Mouse (Mus musculus) megakaryocyte, adult 5-6 weeks (primary cell): ENCODE data around the gene Tmem144. TPM values are rescaled to one million over a fixed set of nuclear protein-coding genes. Genes with fewer than 3 reads are reported as not detected.
"Not testable (repeated sequence)": the region's sequence is repeated elsewhere in the genome, so short reads cannot be mapped to it uniquely, and the experiment has no call there.

Experiments
- ATAC-seq: 2 replicates; pipeline ENCODE4 v1.8.0; 2016; ENCODE audit warnings: mild to moderate bottlenecking, inconsistent platforms; ENCODE audit not compliant: poor library complexity, severe bottlenecking
- total RNA-seq, 2 experiments: library from RNA; stranded (forward) in 1 of 2; stranded (reverse) in 1 of 2; fragments of 153-499, 151-499 nt in 1 of 2; fragments of 221-1000, 200-1000 nt in 1 of 2; gene quantifications; 2 replicates each; pipeline versions ENCODE4 v1.2.3 to v1.2.4; 2015 to 2017

The Tmem144 gene
- total RNA-seq, 2 experiments from 2014 or later = 1.2 to 2.7 TPM

GRCm38 (mm10) chr3:79812042-79812441 is 40.5 kb downstream of the Tmem144 start:
- ATAC-seq = no peak

DNA sequence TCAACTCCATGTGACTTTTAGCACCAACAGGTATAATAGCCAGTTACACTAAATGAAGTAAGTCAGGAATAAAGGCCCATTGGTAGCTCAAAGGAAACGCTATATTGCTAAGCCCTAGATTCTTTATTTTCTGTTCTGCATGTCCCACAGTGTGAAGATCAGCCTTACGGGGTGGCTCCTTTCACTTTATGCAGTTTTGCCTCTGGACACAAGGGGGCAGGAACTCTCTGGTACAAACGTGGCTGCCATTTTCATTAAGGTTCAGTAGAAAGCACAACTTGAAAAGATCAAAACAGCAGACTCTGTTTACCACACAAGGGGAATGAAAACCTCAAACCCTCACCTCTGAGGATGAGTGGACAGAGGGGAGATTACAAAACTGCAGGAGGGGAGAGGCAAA is 40.9 kb downstream of the Tmem144 start:
- ATAC-seq = no peak

DNA sequence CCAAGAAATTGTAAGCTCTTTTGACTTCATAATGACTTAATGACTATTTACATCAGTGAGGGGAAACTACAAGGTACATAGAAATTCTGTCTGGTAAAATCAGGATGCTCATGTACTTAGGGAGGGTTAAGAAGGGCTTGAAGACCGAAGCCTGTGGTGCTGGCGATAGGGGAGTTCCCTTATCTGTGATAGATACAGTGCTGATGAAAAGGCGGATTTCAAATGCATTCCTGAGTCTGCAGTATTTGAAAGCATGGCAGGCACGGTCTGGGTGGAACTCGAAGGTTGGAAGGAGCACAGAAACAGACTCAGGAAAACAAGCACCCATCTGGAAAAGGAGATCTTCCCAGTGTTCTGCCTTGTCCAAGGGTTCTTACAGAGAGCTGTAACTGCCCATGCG is 42.0 kb downstream of the Tmem144 start:
- ATAC-seq = no peak

DNA sequence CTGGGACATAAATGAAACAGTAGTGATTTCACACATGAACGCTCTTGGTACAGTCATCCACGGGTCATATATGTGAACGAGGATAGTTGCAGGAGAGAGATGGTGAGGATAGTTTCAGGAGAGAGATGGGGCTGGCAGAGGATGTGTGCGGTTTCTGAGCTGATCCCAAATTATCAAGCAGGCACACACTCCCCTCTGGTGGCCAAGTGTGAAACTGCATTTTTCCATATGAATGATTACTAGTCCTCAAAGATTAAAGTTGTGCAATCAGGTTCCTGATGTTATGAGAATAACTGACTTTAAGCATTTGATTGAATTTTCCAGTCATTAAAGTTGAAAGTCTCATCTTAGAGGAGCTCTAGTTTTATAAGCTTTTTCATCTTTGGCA is 43.4 kb downstream of the Tmem144 start:
- peak; percentile 89 for ATAC-seq

DNA sequence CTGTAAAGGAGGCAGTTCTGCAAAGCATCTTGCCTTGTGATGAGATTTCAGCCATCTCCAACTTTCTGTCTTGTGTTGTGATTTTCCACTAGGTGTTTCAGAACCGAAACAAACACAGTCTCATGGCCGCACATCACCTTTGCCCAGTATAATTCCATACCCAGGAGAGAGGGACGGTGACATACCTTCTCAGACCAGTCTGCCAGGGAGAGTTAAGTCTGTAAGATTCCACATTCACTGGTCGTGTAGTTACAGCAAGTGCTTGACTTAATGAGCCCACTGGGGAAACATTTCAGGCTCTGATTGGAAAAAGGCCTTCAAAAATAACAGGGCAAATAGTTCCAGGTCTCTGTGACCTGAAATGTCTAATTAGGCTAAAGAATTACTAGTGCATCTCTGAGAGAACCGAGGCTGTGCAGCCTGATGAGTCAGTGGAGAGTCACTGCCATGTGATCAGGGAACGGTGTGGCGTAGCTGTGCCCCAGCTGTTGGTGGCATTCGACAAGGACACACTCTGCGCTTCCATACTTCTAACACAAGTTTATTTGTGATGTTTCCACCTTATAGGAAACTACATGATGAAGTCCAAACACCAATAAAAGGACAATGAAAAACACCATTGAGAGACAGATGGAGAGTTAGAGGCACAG is 43.9 kb downstream of the Tmem144 start:
- 0 out of 2 replicates have a peak, but pooled peaks have one; percentile 46 for ATAC-seq

- not testable (repeated sequence) for ATAC-seq
Measured at GRCm38 (mm10) chr3:79800761-79801160, 51.8 kb downstream of the Tmem144 start.

- ATAC-seq = no peak
Measured at GRCm38 (mm10) chr3:79792307-79792706, 60.3 kb downstream of the Tmem144 start.

GRCm38 (mm10) chr3:79790324-79790723 is 62.2 kb downstream of the Tmem144 start:
- ATAC-seq = no peak

DNA sequence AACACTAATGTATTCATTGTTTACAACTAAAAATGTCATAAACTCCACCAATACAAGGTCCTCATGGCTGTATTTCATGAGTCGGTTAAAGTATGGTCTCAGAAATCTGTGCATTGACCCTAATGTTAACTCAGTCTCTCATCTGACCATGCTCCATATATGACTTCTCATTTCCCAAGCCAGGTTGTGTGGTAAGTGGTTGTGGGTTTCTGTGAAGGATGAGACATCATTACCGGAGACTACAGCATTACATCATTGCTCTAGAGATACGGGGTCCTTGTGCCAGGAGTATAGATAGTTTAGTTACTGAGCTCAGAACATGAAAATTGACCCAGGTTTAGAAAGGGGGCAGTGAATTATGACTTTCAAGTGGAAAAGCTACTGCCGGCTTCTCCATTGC is 63.0 kb downstream of the Tmem144 start:
- ATAC-seq = peak; percentile 66

GRCm38 (mm10) chr3:79788959-79789358 is 63.6 kb downstream of the Tmem144 start:
- peak; percentile 91 for ATAC-seq

- ATAC-seq = no peak
Measured at GRCm38 (mm10) chr3:79784362-79784736, 68.2 kb downstream of the Tmem144 start.

- no peak for ATAC-seq
Measured at GRCm38 (mm10) chr3:79783630-79784361, 68.8 kb downstream of the Tmem144 start.

- ATAC-seq = no peak
Measured at GRCm38 (mm10) chr3:79772701-79773100, 79.9 kb downstream of the Tmem144 start.

Other genes with a start within 250 kb of the Tmem144 start
- gene 4930579G24Rik, start 223.7 kb downstream of the Tmem144 start, total RNA-seq (2015) = 31.1 and 39.0 TPM in 2 replicates
- gene 4930579G24Rik, start 223.7 kb downstream of the Tmem144 start, total RNA-seq (2017) = 11.8 and 16.7 TPM in 2 replicates
- gene Etfdh, start 223.3 kb downstream of the Tmem144 start, total RNA-seq (2015) = 28.4 and 34.4 TPM in 2 replicates
- gene Etfdh, start 223.3 kb downstream of the Tmem144 start, total RNA-seq (2017) = 49.6 and 56.6 TPM in 2 replicates
- gene Rxfp1, start 114.9 kb downstream of the Tmem144 start, total RNA-seq (2015) = not detected in 2 replicates
- gene Rxfp1, start 114.9 kb downstream of the Tmem144 start, total RNA-seq (2017) = 0.04 TPM in 1 of 2 replicates, not detected in the other
- gene Fam198b, start 31.8 kb upstream of the Tmem144 start, total RNA-seq (2015) = 0.40 and 0.55 TPM in 2 replicates
- 0.73 and 1.0 TPM in 2 replicates for gene Fam198b, start 31.8 kb upstream of the Tmem144 start, total RNA-seq (2017)